Mouse (Mus musculus): Measurements from ENCODE around the gene Gm5767. TPM values are rescaled to one million over a fixed set of nuclear protein-coding genes. Genes with fewer than 3 reads are reported as not detected.

Gene Gm5767
- total and polyA plus RNA-seq, 2 experiments: 0.62 TPM; not detected in 1

- TF ChIP-seq POLR2A (IDR thresholded peaks at IDR 0.05; ENCODE audit: extremely low read depth, insufficient read depth, low read length): no peak
- TF ChIP-seq CTCF (IDR thresholded peaks at IDR 0.05; ENCODE audit: low read depth, low read length): no peak
- Histone ChIP-seq H3K79me2 (ENCODE audit: control insufficient read depth, insufficient read depth, low read length) (no peaks in the 10 kb centered on the region), H3K36me3 (ENCODE audit: control insufficient read depth, insufficient read depth, low read length) (no peaks in the 10 kb centered on the region), H3K4me1 (ENCODE audit: control insufficient read depth, insufficient read depth, low read length) (peaks cover 3% of the 10 kb centered on the region), H3K27ac (replicated peaks; ENCODE audit: insufficient read depth, low read depth, low read length) (no peak overlapping the region), H3K9ac (ENCODE audit: low read depth, low read length) (no peak overlapping the region), H3K27me3 (ENCODE audit: control insufficient read depth, insufficient read depth, low read length) (no peaks in the 10 kb centered on the region), H3K4me3 (ENCODE audit: insufficient read depth, low read depth, low read length) (no peak overlapping the region)
- DNase-seq (ENCODE audit: extremely low read depth, low read depth, low spot score): no peak
- WGBS: 80% methylated on average over 3 of the region's 3 CpGs
Observed at GRCm38 (mm10) chr16:8679780-8680179, 790 bp upstream of the Gm5767 start.

DNA sequence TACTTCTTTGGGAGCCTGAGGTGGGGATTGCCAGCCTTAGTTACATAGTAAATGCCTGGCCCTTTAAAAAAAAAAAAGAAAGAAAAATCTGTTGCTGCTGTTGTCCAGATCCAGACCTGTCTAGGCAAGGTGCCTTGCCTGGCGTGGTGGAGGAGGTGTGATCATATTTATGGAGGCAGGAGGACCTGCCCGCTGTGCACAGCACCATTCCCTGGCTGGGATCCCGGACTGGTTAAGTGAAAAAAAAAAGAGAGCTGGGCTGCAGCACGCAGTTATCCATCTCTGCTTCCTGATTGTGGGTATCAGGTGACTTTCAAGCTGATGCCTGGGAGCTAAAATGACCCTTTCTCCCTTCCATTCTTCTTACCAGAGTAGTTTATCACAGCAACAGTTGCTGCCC is 4.5 kb downstream of the Gm5767 start:
- Histone ChIP-seq H3K4me3 (ENCODE audit: insufficient read depth, low read depth, low read length) (no peak overlapping the region), H3K4me1 (ENCODE audit: control insufficient read depth, insufficient read depth, low read length) (peaks cover 11% of the 10 kb centered on the region), H3K27ac (replicated peaks; ENCODE audit: insufficient read depth, low read depth, low read length) (no peak overlapping the region), H3K36me3 (ENCODE audit: control insufficient read depth, insufficient read depth, low read length) (peaks cover 9% of the 10 kb centered on the region; the same call in 1 of the 2 replicates), H3K27me3 (ENCODE audit: control insufficient read depth, insufficient read depth, low read length) (no peaks in the 10 kb centered on the region), H3K9ac (ENCODE audit: low read depth, low read length) (no peak overlapping the region), H3K79me2 (ENCODE audit: control insufficient read depth, insufficient read depth, low read length) (no peaks in the 10 kb centered on the region)
- TF ChIP-seq CTCF (IDR thresholded peaks at IDR 0.05; ENCODE audit: low read depth, low read length) (no peak), POLR2A (IDR thresholded peaks at IDR 0.05; ENCODE audit: extremely low read depth, insufficient read depth, low read length) (no peak)
- DNase-seq (ENCODE audit: extremely low read depth, low read depth, low spot score): no peak
- 37% methylated on average over 4 of the region's 4 CpGs for WGBS

DNA sequence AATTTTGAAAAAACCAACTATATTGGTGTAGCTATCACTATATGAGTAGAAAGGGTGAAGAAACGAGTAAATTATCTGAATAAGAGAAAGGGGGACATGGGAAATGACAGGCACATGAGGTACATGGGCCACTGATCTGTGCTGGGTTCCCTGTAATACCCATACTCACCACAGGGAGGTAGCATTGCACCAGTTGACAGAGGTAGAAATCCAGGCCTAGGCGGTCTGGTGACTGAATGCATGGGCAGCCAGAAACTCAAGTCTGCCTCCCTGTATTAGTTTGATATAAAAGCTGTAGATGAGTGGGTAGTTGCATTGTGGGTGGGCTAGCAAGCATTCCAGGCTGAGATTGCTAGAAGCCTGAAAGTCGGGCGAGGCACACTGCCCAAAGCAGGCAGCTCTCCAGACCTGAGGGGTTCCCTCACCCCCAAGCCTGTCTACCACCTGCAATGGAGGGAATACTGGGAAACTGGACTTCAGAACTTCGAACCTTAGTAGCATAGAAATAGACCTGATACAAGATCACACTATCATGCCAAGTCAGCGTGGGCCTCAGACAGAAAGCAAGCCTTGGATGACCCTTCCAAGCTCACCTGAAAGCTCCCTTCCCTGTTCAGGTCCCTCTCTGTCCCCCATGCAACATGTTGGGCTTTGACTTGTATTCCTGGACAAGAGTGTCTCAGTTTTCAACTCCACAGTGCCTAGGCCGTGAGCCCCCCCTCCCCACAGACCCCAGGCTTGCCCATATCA is 5.7 kb downstream of the Gm5767 start:
- Histone ChIP-seq H3K27me3 (ENCODE audit: control insufficient read depth, insufficient read depth, low read length) (no peaks in the 10 kb centered on the region), H3K27ac (replicated peaks; ENCODE audit: insufficient read depth, low read depth, low read length) (no peak overlapping the region), H3K4me3 (ENCODE audit: insufficient read depth, low read depth, low read length) (no peak overlapping the region), H3K79me2 (ENCODE audit: control insufficient read depth, insufficient read depth, low read length) (no peaks in the 10 kb centered on the region), H3K4me1 (ENCODE audit: control insufficient read depth, insufficient read depth, low read length) (peaks cover 11% of the 10 kb centered on the region), H3K9ac (ENCODE audit: low read depth, low read length) (no peak overlapping the region), H3K36me3 (ENCODE audit: control insufficient read depth, insufficient read depth, low read length) (peaks cover 16% of the 10 kb centered on the region)
- DNase-seq (ENCODE audit: extremely low read depth, low read depth, low spot score): peak; percentile 45
- 62% methylated on average over 7 of the region's 7 CpGs for WGBS
- TF ChIP-seq CTCF (IDR thresholded peaks at IDR 0.05; ENCODE audit: low read depth, low read length) (peak; percentile 80), POLR2A (IDR thresholded peaks at IDR 0.05; ENCODE audit: extremely low read depth, insufficient read depth, low read length) (no peak)

DNA sequence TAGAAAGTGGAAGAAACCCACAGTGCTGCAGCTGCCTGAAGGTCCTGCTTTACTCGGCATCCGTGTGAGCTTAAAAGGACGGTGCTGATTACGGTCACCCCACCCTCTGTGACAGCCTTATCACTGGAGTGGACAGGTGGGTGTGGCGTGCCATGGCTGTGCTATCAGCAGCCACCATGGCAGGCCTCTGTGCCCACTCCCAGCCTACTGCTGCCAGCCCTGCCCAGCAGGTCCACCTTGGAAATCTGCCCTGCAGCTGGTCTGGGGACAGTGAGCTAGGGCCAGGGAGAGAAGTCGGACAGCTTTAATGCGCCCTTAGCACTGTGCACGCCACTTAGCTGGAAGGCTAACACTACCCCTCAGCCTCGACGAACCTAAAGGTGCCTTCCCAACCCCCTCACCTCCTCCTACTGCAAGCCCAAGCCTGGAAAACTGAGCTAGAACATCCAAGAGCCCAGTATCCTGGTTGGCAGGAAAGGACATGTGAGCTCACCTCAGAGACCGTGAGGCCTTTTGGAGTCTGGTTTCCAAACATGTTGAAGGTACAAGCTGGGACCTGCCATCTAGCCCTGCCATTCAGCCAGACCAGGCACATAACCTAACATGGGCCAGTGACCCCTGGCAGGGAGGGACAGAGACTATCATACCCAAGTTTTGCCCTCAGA is 6.4 kb downstream of the Gm5767 start:
- no peaks in the 10 kb centered on the region for H3K79me2 ChIP-seq (ENCODE audit: control insufficient read depth, insufficient read depth, low read length)
- no peak overlapping the region for H3K4me3 ChIP-seq (ENCODE audit: insufficient read depth, low read depth, low read length)
- H3K27ac ChIP-seq (replicated peaks; ENCODE audit: insufficient read depth, low read depth, low read length): no peak overlapping the region
- TF ChIP-seq CTCF (IDR thresholded peaks at IDR 0.05; ENCODE audit: low read depth, low read length) (no peak), POLR2A (IDR thresholded peaks at IDR 0.05; ENCODE audit: extremely low read depth, insufficient read depth, low read length) (no peak)
- WGBS: 76% methylated on average over 11 of the region's 11 CpGs
- H3K27me3 ChIP-seq (ENCODE audit: control insufficient read depth, insufficient read depth, low read length): no peaks in the 10 kb centered on the region
- DNase-seq (ENCODE audit: extremely low read depth, low read depth, low spot score): no peak
- peaks cover 23% of the 10 kb centered on the region for H3K36me3 ChIP-seq (ENCODE audit: control insufficient read depth, insufficient read depth, low read length)
- no peak overlapping the region for H3K9ac ChIP-seq (ENCODE audit: low read depth, low read length)
- H3K4me1 ChIP-seq (ENCODE audit: control insufficient read depth, insufficient read depth, low read length): peaks cover 11% of the 10 kb centered on the region

DNA sequence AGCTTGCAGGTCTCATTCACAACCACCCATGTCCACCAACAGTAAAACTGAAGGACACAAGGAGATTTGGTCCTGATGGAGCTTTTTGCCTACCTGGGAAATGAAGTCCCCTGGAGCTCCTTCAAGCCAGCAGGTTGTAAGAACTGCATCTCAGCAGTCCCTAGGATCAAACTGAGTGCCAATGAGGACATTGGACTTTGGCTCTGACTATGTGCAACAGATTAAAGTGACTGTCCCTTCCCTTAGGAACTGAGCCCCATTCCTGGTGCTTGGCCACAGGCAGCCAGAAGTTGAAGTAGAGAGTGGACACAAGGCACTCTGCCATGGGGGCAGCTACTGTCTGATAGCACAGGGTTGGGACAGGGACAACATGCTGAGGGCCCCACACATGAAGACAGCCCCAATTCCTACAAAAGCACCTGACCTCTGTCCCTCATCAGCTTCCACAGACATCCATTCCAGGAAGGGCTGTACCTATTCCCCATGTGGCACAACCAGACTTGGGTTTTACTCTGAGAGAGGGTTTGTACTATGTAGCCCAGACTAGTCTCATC is 7.1 kb downstream of the Gm5767 start:
- TF ChIP-seq CTCF (IDR thresholded peaks at IDR 0.05; ENCODE audit: low read depth, low read length): no peak
- TF ChIP-seq POLR2A (IDR thresholded peaks at IDR 0.05; ENCODE audit: extremely low read depth, insufficient read depth, low read length): no peak
- peaks cover 28% of the 10 kb centered on the region for H3K36me3 ChIP-seq (ENCODE audit: control insufficient read depth, insufficient read depth, low read length)
- peak; percentile 81 for DNase-seq (ENCODE audit: extremely low read depth, low read depth, low spot score)
- H3K4me3 ChIP-seq (ENCODE audit: insufficient read depth, low read depth, low read length): no peak overlapping the region
- H3K27me3 ChIP-seq (ENCODE audit: control insufficient read depth, insufficient read depth, low read length): no peaks in the 10 kb centered on the region
- H3K4me1 ChIP-seq (ENCODE audit: control insufficient read depth, insufficient read depth, low read length): peaks cover 11% of the 10 kb centered on the region
- no peaks in the 10 kb centered on the region for H3K79me2 ChIP-seq (ENCODE audit: control insufficient read depth, insufficient read depth, low read length)
- H3K27ac ChIP-seq (replicated peaks; ENCODE audit: insufficient read depth, low read depth, low read length): 0 out of 2 replicates have a peak overlapping the region, but pooled peaks have one; percentile 2
- H3K9ac ChIP-seq (ENCODE audit: low read depth, low read length): no peak overlapping the region
